Mouse (Mus musculus) MEL (cell line): ENCODE measurements around the gene Metrn.

Experiments used
- CHD1 ChIP-seq: IDR thresholded peaks from 2 replicates; pipeline ENCODE4 v1.6.1; 2012; ENCODE audit warnings: low read depth, mild to moderate bottlenecking, inconsistent platforms, low read length, improper control_type of control experiment
- CTCF ChIP-seq, 3 experiments: IDR thresholded peaks in 2 of 3; conservative IDR thresholded peaks in 1 of 3; 2 replicates each; pipeline ENCODE4 v1.5.1; 2011 to 2012; ENCODE audit warnings: low read length in 3 of 3, low read depth in 2 of 3, mild to moderate bottlenecking in 2 of 3, improper control_type of control experiment in 1 of 3, inconsistent platforms in 1 of 3, mixed read lengths in 1 of 3, moderate library complexity in 1 of 3; ENCODE audit not compliant: control insufficient read depth in 1 of 3, insufficient read depth in 1 of 3, poor library complexity in 1 of 3, severe bottlenecking in 1 of 3
- E2F4 ChIP-seq: IDR thresholded peaks from 2 replicates; pipeline ENCODE4 v1.6.1; 2011; ENCODE audit warnings: low read depth, low read length, improper control_type of control experiment, borderline replicate concordance
- ELF1 ChIP-seq: IDR thresholded peaks from 2 replicates; pipeline ENCODE4 v1.6.1; 2014; ENCODE audit warnings: low read depth, mild to moderate bottlenecking, inconsistent platforms, low read length, improper control_type of control experiment, moderate library complexity
- GATA1 ChIP-seq: IDR thresholded peaks from 2 replicates; pipeline ENCODE4 v1.6.1; 2011; ENCODE audit warnings: low read depth, low read length, improper control_type of control experiment
- MYC ChIP-seq: IDR thresholded peaks from 2 replicates; pipeline ENCODE4 v1.6.1; 2011; ENCODE audit warnings: low read depth, mild to moderate bottlenecking, low read length, improper control_type of control experiment, moderate library complexity
- NRF1 ChIP-seq: IDR thresholded peaks from 2 replicates; pipeline ENCODE4 v1.6.1; 2014; ENCODE audit warnings: low read depth, mild to moderate bottlenecking, inconsistent platforms, low read length, improper control_type of control experiment, moderate library complexity; ENCODE audit not compliant: poor library complexity, insufficient read depth, severe bottlenecking
- POLR2A ChIP-seq, 2 experiments: IDR thresholded peaks; 2 replicates each; pipeline ENCODE4 v1.6.1; 2011 to 2012; ENCODE audit warnings: low read length in 2 of 2, mild to moderate bottlenecking in 2 of 2, control low read depth in 1 of 2, improper control_type of control experiment in 1 of 2, low read depth in 1 of 2, moderate library complexity in 1 of 2; ENCODE audit not compliant: control insufficient read depth in 1 of 2, insufficient read depth in 1 of 2, poor library complexity in 1 of 2
- SMC3 ChIP-seq: IDR thresholded peaks from 2 replicates; pipeline ENCODE4 v1.6.1; 2011; ENCODE audit warnings: low read depth, low read length, improper control_type of control experiment
- TAL1 ChIP-seq: IDR thresholded peaks from 2 replicates; pipeline ENCODE4 v1.6.1; 2012; ENCODE audit warnings: mild to moderate bottlenecking, inconsistent platforms, low read length, moderate library complexity, mixed read lengths
- UBTF ChIP-seq: IDR thresholded peaks from 2 replicates; pipeline ENCODE4 v1.6.1; 2012; ENCODE audit warnings: low read depth, mild to moderate bottlenecking, inconsistent platforms, low read length, improper control_type of control experiment, moderate library complexity, borderline replicate concordance; ENCODE audit not compliant: insufficient read depth
- ZNF384 ChIP-seq: IDR thresholded peaks from 2 replicates; pipeline ENCODE4 v1.6.1; 2012; ENCODE audit warnings: low read depth, mild to moderate bottlenecking, inconsistent platforms, low read length, improper control_type of control experiment

GRCm38 (mm10) chr17:25832436-25833290 is 35.7 kb upstream of the Metrn start:
- TF ChIP-seq TAL1 = no peak
- 0 out of 6 replicates have a peak, but pooled peaks of 1 of the 3 experiments have one; percentile 8 for TF ChIP-seq CTCF (IDR thresholded peaks at IDR 0.05 in 2 of 3, conservative IDR thresholded peaks at IDR 0.05 in 1 of 3; ENCODE audit: control insufficient read depth in 1 of 3, insufficient read depth in 1 of 3, low read depth in 2 of 3, low read length in 3 of 3, poor library complexity in 1 of 3, severe bottlenecking in 1 of 3)
- no peak for TF ChIP-seq GATA1
- no peak for TF ChIP-seq SMC3
- no peak for TF ChIP-seq ZNF384
- TF ChIP-seq POLR2A (IDR thresholded peaks at IDR 0.05; ENCODE audit: control insufficient read depth in 1 of 2, insufficient read depth in 1 of 2, low read depth in 1 of 2, low read length in 2 of 2, poor library complexity in 1 of 2) = peak; percentile 73 to 86
- peak; percentile 89 for TF ChIP-seq ELF1
- peak; percentile 42; the same call in 1 of the 2 replicates for TF ChIP-seq MYC
- peak; percentile 39; the same call in 1 of the 2 replicates for TF ChIP-seq NRF1
- TF ChIP-seq E2F4 = no peak
- 0 out of 2 replicates have a peak, but pooled peaks have one; percentile 36 for TF ChIP-seq UBTF
- TF ChIP-seq CHD1 = no peak
